Mouse (Mus musculus): ENCODE measurements around the gene Ntn1. TPM values are rescaled to one million over a fixed set of nuclear protein-coding genes. Genes with fewer than 3 reads are reported as not detected.

Gene Ntn1
- polyA plus RNA-seq, 1 experiment from 2014 or later, result 17.7 TPM

DNA sequence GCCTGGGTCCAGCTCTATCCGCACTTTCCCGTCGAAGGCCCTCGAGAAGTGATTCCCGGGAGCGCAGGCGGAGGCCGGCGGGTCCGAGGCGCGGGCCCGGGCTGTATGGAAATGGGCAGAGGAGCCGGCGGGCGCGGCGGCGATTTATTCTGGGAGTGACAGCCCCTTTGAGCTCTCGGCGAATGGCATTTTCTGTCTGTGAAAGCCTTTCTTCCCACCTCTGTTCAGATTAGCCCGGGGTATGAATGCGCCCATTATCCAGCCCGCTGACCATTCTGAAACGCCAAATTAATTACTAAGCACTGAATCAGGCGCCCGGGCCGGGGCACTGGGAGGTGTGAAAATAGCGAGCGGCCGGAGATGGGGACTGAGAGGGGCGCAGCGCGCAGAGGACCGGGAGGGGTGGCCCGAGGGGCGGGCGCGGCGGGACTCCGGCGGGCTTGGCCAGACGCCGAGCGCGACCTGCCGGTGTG is 1.0 kb downstream of the Ntn1 start:
- Histone ChIP-seq H3K4me1 (ENCODE audit: control insufficient read depth, insufficient read depth, low read length) (peaks cover 6% of the 10 kb centered on the region), H3K9me3 (replicated peaks; ENCODE audit: control insufficient read depth, low read length) (no peaks in the 10 kb centered on the region), H3K27me3 (ENCODE audit: control insufficient read depth, insufficient read depth, low read length) (peaks cover 60% of the 10 kb centered on the region), H3K36me3 (ENCODE audit: control insufficient read depth, insufficient read depth) (no peaks in the 10 kb centered on the region), H3K4me2 (ENCODE audit: low read depth, low read length) (peak overlapping the region; percentile 94), H3K9ac (ENCODE audit: low read length) (peak overlapping the region; percentile 78), H3K27ac (ENCODE audit: low read length) (peak overlapping the region; percentile 60), H3K4me3 (ENCODE audit: low read length) (peak overlapping the region; percentile 63)
- WGBS, result under 1% methylated on average over 46 of the region's 47 CpGs
- ATAC-seq (replicated peaks; ENCODE audit: extremely low read depth, insufficient read depth, low FRiP score), result peak; percentile 26

DNA sequence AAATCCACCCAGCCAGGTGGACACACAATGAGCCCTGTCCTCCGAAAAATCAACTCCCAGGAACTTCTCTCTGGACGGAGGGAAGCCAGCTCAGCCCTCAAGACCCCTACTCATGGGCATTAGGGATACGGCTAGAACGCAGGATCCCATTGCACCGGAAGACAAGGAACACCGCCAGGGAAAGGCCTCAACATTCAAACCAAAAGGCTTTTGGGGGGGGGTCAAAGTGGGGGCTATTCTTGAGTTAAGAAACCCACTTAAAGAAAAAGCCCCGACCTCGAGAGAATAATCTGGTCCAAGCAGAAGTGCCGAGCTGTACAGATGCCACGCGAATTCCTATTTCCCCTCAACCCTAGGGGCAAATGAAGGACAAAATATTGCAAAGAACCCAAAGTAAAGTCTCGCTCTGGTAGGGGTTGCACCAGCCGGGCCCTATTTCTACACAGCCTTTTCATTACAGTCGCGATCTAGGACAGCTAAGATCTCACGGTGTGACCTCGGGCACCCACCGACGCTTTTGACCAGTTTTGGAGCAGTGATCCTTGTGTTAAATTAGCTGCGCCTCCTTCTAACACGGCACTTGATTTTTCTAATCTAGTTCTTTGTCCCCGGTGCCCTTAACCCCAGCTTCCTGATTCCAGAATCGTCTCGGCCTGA is 1.6 kb downstream of the Ntn1 start:
- no peak for ATAC-seq (replicated peaks; ENCODE audit: extremely low read depth, insufficient read depth, low FRiP score)
- 23% methylated on average over 24 of the region's 24 CpGs for WGBS

DNA sequence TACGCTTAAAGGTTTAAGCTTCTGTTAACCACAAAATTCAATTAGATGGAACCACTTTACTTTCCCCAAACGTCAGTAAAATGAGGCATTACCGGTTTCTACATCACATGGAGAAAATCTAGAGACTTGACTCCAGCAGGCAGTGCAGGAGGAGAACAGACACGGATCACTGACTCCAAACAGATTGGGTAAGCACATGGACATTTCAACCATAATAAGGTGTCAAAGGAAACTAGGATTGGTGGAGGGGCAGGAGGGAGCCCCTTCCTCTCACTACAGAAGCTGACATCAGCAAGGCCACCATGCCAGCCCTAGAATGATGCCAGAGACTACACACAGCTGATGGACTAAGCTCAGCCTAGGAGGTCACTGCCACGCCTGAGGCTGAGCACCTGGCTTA is 5.1 kb downstream of the Ntn1 start:
- 71% methylated on average over 5 of the region's 5 CpGs for WGBS
- Histone ChIP-seq H3K27me3 (ENCODE audit: control insufficient read depth, insufficient read depth, low read length) (peaks cover 65% of the 10 kb centered on the region), H3K4me3 (ENCODE audit: low read length) (no peak overlapping the region), H3K9ac (ENCODE audit: low read length) (no peak overlapping the region), H3K36me3 (ENCODE audit: control insufficient read depth, insufficient read depth) (no peaks in the 10 kb centered on the region), H3K27ac (ENCODE audit: low read length) (no peak overlapping the region), H3K4me2 (ENCODE audit: low read depth, low read length) (no peak overlapping the region), H3K9me3 (replicated peaks; ENCODE audit: control insufficient read depth, low read length) (no peaks in the 10 kb centered on the region), H3K4me1 (ENCODE audit: control insufficient read depth, insufficient read depth, low read length) (peaks cover 15% of the 10 kb centered on the region)
- no peak for ATAC-seq (replicated peaks; ENCODE audit: extremely low read depth, insufficient read depth, low FRiP score)

More for the DNA sequence above, 1.6 kb downstream of the Ntn1 start:
- peak overlapping the region; percentile 60 for H3K27ac ChIP-seq (ENCODE audit: low read length)
- H3K27me3 ChIP-seq (ENCODE audit: control insufficient read depth, insufficient read depth, low read length), result peaks cover 61% of the 10 kb centered on the region
- no peaks in the 10 kb centered on the region for H3K9me3 ChIP-seq (replicated peaks; ENCODE audit: control insufficient read depth, low read length)
- peak overlapping the region; percentile 63 for H3K4me3 ChIP-seq (ENCODE audit: low read length)
- no peaks in the 10 kb centered on the region for H3K36me3 ChIP-seq (ENCODE audit: control insufficient read depth, insufficient read depth)
- peak overlapping the region; percentile 78 for H3K9ac ChIP-seq (ENCODE audit: low read length)
- H3K4me2 ChIP-seq (ENCODE audit: low read depth, low read length), result peak overlapping the region; percentile 94
- peaks cover 6% of the 10 kb centered on the region for H3K4me1 ChIP-seq (ENCODE audit: control insufficient read depth, insufficient read depth, low read length)

DNA sequence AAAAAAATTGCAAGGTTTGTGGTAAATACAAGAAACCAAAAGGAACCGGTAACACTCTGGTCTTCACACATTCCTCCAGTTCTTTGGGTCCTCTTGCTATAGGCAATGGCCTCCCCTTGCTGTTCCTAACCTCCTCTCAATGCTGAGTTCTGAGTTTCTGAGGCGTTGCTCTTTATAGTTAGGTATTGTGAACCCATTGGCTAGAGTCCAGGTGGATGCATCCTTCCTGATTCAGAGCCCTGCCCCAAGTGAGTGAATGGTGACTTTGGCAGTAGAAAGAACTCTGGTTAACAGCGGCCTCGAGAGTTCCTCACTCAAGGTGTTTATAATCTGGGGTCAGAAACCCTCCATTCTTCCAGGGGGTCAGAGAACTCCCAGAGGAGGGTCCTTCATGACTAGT is 5.9 kb downstream of the Ntn1 start:
- no peak overlapping the region for H3K9ac ChIP-seq (ENCODE audit: low read length)
- H3K27ac ChIP-seq (ENCODE audit: low read length), result no peak overlapping the region
- ATAC-seq (replicated peaks; ENCODE audit: extremely low read depth, insufficient read depth, low FRiP score), result no peak
- peaks cover 19% of the 10 kb centered on the region for H3K4me1 ChIP-seq (ENCODE audit: control insufficient read depth, insufficient read depth, low read length)
- 48% methylated on average over 4 of the region's 4 CpGs for WGBS
- no peak overlapping the region for H3K4me3 ChIP-seq (ENCODE audit: low read length)
- no peak overlapping the region for H3K4me2 ChIP-seq (ENCODE audit: low read depth, low read length)
- no peaks in the 10 kb centered on the region for H3K9me3 ChIP-seq (replicated peaks; ENCODE audit: control insufficient read depth, low read length)
- no peaks in the 10 kb centered on the region for H3K36me3 ChIP-seq (ENCODE audit: control insufficient read depth, insufficient read depth)
- peaks cover 61% of the 10 kb centered on the region for H3K27me3 ChIP-seq (ENCODE audit: control insufficient read depth, insufficient read depth, low read length)

DNA sequence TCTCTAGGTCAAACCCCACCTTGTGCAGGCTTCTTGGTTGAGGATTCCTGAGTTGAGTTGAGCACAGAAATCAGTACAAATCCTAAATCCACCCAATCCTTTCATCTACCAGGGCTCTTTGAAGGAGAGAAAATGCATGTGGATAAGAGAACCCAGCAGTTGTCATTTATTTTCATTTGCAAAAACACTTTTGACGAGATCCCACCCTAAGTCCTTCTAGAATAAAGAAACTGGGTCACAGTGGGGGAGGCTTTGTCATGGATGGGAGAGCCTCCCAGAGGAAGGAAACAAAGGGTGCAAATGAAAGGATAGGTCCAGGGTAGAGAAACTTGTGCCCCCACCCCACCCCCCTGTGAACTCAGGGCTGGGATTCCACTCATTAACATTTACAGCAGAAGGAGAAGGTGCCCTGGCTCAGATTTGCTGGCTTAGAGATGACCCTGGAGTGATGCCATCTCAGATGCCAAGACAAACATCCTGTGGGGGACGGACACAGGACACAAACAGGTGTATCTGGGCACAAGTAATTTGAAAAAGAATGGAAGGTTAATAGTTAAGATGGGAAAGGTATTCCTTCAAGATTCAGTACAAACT is 6.6 kb downstream of the Ntn1 start:
- Histone ChIP-seq H3K27me3 (ENCODE audit: control insufficient read depth, insufficient read depth, low read length) (peaks cover 60% of the 10 kb centered on the region), H3K4me2 (ENCODE audit: low read depth, low read length) (no peak overlapping the region), H3K27ac (ENCODE audit: low read length) (no peak overlapping the region), H3K36me3 (ENCODE audit: control insufficient read depth, insufficient read depth) (no peaks in the 10 kb centered on the region), H3K4me3 (ENCODE audit: low read length) (no peak overlapping the region), H3K9ac (ENCODE audit: low read length) (no peak overlapping the region), H3K9me3 (replicated peaks; ENCODE audit: control insufficient read depth, low read length) (no peaks in the 10 kb centered on the region), H3K4me1 (ENCODE audit: control insufficient read depth, insufficient read depth, low read length) (peaks cover 18% of the 10 kb centered on the region)
- 60% methylated on average over 2 of the region's 2 CpGs for WGBS
- ATAC-seq (replicated peaks; ENCODE audit: extremely low read depth, insufficient read depth, low FRiP score), result no peak

DNA sequence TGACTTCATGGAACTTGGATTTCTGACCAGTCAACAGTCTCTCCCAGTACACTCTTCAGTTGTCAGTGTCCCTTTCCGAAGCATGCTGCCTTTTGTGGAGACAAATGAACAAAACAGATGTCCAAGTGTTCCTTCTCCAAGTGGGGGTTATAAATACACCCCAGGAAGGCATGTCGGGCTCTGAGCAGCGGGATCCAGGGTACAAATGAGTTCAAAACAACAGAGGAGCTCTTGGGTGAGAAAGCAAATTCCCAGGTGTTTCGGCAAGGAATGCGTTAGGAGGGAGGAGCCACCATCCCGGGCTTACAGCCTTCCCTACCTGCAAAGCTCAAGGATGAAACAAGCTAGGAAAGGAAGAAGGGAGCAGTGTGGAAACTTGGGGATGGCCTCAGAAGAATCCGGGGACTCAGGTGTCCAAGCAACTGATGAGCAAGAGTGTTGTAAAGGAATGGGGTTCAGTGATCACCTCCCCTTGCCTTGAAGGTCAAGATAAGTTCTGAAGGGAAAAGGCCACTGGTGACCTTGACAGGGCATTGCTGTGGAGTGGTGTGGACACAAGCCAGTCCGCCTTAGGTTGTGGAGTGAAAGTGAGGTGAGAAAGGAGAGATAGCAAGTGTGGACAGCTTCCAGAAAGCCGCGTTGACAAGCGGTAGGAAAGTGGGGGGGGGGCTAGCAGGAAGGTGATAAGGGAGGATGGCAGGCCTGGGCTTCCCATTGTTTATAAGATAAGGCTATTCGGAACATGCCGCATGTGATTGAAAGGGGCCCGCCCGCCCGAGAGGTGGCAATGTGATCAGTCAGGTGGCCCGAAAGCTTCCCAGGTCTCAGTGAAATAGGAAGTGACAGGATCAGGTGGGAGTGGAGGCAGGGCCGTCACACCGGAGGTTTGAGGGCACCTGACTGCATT is 10.0 kb downstream of the Ntn1 start:
- H3K9ac ChIP-seq (ENCODE audit: low read length), result peak overlapping the region; percentile 49; the same call in 1 of the 2 replicates
- peak overlapping the region; percentile 55 for H3K4me2 ChIP-seq (ENCODE audit: low read depth, low read length)
- peaks cover 20% of the 10 kb centered on the region for H3K4me1 ChIP-seq (ENCODE audit: control insufficient read depth, insufficient read depth, low read length)
- peak overlapping the region; percentile 11; the same call in 1 of the 2 replicates for H3K4me3 ChIP-seq (ENCODE audit: low read length)
- peak; percentile 72 for ATAC-seq (replicated peaks; ENCODE audit: extremely low read depth, insufficient read depth, low FRiP score)
- 4% methylated on average over 19 of the region's 19 CpGs for WGBS
- H3K27me3 ChIP-seq (ENCODE audit: control insufficient read depth, insufficient read depth, low read length), result peaks cover 45% of the 10 kb centered on the region
- H3K27ac ChIP-seq (ENCODE audit: low read length), result peak overlapping the region; percentile 94
- no peaks in the 10 kb centered on the region for H3K9me3 ChIP-seq (replicated peaks; ENCODE audit: control insufficient read depth, low read length)
- no peaks in the 10 kb centered on the region for H3K36me3 ChIP-seq (ENCODE audit: control insufficient read depth, insufficient read depth)

DNA sequence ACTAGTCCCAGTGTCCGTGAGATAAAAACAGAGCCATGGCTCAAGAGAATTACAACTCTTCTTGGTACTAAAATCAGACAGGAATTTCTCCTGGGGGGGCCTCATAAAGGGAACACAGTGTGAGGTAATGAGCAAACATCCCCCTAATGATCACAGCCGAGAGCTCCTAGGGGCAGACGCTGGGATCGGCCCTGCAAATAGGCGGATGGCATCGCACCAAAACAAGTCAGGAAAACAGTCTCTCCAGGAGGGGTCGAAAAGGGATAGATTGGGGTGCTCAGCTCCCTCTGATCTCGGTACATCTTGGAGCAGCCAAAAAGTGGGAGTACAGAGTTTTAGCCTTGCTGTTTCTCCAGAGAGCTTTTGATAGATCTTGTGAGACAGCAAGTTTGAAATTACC is 11.0 kb downstream of the Ntn1 start:
- Histone ChIP-seq H3K9me3 (replicated peaks; ENCODE audit: control insufficient read depth, low read length) (no peaks in the 10 kb centered on the region), H3K27ac (ENCODE audit: low read length) (peak overlapping the region; percentile 75), H3K36me3 (ENCODE audit: control insufficient read depth, insufficient read depth) (no peaks in the 10 kb centered on the region), H3K4me3 (ENCODE audit: low read length) (no peak overlapping the region), H3K4me2 (ENCODE audit: low read depth, low read length) (peak overlapping the region; percentile 1; the same call in 1 of the 2 replicates), H3K27me3 (ENCODE audit: control insufficient read depth, insufficient read depth, low read length) (peaks cover 38% of the 10 kb centered on the region), H3K9ac (ENCODE audit: low read length) (peak overlapping the region; percentile 56), H3K4me1 (ENCODE audit: control insufficient read depth, insufficient read depth, low read length) (peaks cover 24% of the 10 kb centered on the region)
- no peak for ATAC-seq (replicated peaks; ENCODE audit: extremely low read depth, insufficient read depth, low FRiP score)
- WGBS, result 6% methylated on average over 8 of the region's 8 CpGs

DNA sequence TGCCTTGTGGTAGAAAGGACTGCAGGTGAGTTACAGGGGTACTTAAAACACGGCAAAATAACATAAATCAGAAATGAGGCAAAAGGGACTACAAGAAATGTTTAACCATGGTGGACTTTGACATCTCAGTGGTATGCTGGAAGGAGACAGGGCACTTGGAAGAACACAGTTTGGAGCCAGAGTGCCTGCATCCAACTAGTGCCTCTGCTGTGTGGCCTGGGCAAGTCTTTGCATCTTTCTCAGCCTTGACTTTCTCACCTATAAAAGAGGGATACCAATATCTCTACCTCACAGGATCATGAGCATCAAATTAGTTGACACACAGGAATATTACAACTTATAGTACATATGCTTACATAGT is 12.0 kb downstream of the Ntn1 start:
- peaks cover 27% of the 10 kb centered on the region for H3K4me1 ChIP-seq (ENCODE audit: control insufficient read depth, insufficient read depth, low read length)
- peak overlapping the region; percentile 49; the same call in 1 of the 2 replicates for H3K27ac ChIP-seq (ENCODE audit: low read length)
- 76% methylated on average over 1 of the region's 1 CpGs for WGBS
- peaks cover 34% of the 10 kb centered on the region for H3K27me3 ChIP-seq (ENCODE audit: control insufficient read depth, insufficient read depth, low read length)
- no peaks in the 10 kb centered on the region for H3K9me3 ChIP-seq (replicated peaks; ENCODE audit: control insufficient read depth, low read length)
- H3K9ac ChIP-seq (ENCODE audit: low read length), result no peak overlapping the region; the same call in 1 of the 2 replicates
- ATAC-seq (replicated peaks; ENCODE audit: extremely low read depth, insufficient read depth, low FRiP score), result no peak
- no peak overlapping the region for H3K4me2 ChIP-seq (ENCODE audit: low read depth, low read length)
- no peak overlapping the region for H3K4me3 ChIP-seq (ENCODE audit: low read length)
- H3K36me3 ChIP-seq (ENCODE audit: control insufficient read depth, insufficient read depth), result no peaks in the 10 kb centered on the region

Measured in heart, embryonic 16.5 days (tissue).